Mouse (Mus musculus) CH12.LX (cell line): ENCODE results near the gene Tbc1d14. TPM values are rescaled to one million over a fixed set of nuclear protein-coding genes. Genes with fewer than 3 reads are reported as not detected.

ENCODE experiments used
- DNase-seq: peaks from one replicate; pipeline ENCODE4 v3.0.0-alpha.2; 2013; ENCODE audit errors: extremely low read depth
- H3K27ac ChIP-seq: 2 replicates; pipeline ENCODE4 v1.5.1; 2012; ENCODE audit warnings: low read depth, mild to moderate bottlenecking, control low read depth, moderate library complexity; ENCODE audit not compliant: insufficient read depth
- H3K27me3 ChIP-seq: replicated peaks from 2 replicates; pipeline ENCODE3; 2012; ENCODE audit warnings: inconsistent platforms
- H3K36me3 ChIP-seq, 2 experiments: replicated peaks in 1 of 2; 2 replicates each; pipeline versions ENCODE3 to v1.6.1; 2012; ENCODE audit warnings: inconsistent platforms in 1 of 2, low read length in 1 of 2, mild to moderate bottlenecking in 1 of 2, mixed read lengths in 1 of 2, moderate library complexity in 1 of 2; ENCODE audit not compliant: control insufficient read depth in 1 of 2, insufficient read depth in 1 of 2
- H3K4me1 ChIP-seq, 2 experiments: 2 replicates each; pipeline ENCODE4 v1.6.1; 2012; ENCODE audit warnings: inconsistent platforms in 1 of 2, moderate library complexity in 1 of 2; ENCODE audit not compliant: insufficient read depth in 2 of 2, control insufficient read depth in 1 of 2
- H3K4me2 ChIP-seq: 2 replicates; pipeline ENCODE4 v1.6.1; 2012; ENCODE audit warnings: low read depth, mild to moderate bottlenecking, control low read depth; ENCODE audit not compliant: poor library complexity, insufficient read depth, severe bottlenecking
- H3K4me3 ChIP-seq, 3 experiments: fragments of 150-350 bp in 1 of 3; sonication (generic) in 1 of 3; replicated peaks in 1 of 3; 2 replicates each; pipeline versions ENCODE3 to v1.5.1; 2011 to 2012; ENCODE audit warnings: low read depth in 2 of 3, low read length in 2 of 3, mild to moderate bottlenecking in 2 of 3, moderate library complexity in 2 of 3, control low read depth in 1 of 3, improper control_type of control experiment in 1 of 3, inconsistent platforms in 1 of 3, mixed read lengths in 1 of 3; ENCODE audit not compliant: poor library complexity in 1 of 3
- H3K79me2 ChIP-seq: replicated peaks from 2 replicates; pipeline ENCODE4 v1.6.1; 2012; ENCODE audit warnings: mild to moderate bottlenecking, moderate library complexity; ENCODE audit not compliant: control insufficient read depth, poor library complexity, insufficient read depth, severe bottlenecking; ENCODE audit errors: extremely low read depth
- H3K9ac ChIP-seq: 2 replicates; pipeline ENCODE4 v1.6.1; 2012; ENCODE audit warnings: low read depth, mild to moderate bottlenecking, control low read depth, moderate library complexity; ENCODE audit not compliant: insufficient read depth
- H3K9me3 ChIP-seq: replicated peaks from 2 replicates; pipeline ENCODE3; 2012; ENCODE audit warnings: low read length, inconsistent platforms, mixed read lengths
- BHLHE40 ChIP-seq: IDR thresholded peaks from 2 replicates; pipeline ENCODE4 v1.6.1; 2011; ENCODE audit warnings: mild to moderate bottlenecking, low read depth, low read length, improper control_type of control experiment
- CHD1 ChIP-seq: IDR thresholded peaks from 2 replicates; pipeline ENCODE4 v1.6.1; 2012; ENCODE audit warnings: low read depth, low read length, improper control_type of control experiment, inconsistent platforms
- E2F4 ChIP-seq: IDR thresholded peaks from 2 replicates; pipeline ENCODE4 v1.6.1; 2011; ENCODE audit warnings: low read depth, low read length, improper control_type of control experiment; ENCODE audit not compliant: insufficient replicate concordance
- ELF1 ChIP-seq: IDR thresholded peaks from 2 replicates; pipeline ENCODE4 v1.6.1; 2014; ENCODE audit warnings: low read depth, mild to moderate bottlenecking, inconsistent platforms, low read length, improper control_type of control experiment
- GABPA ChIP-seq: IDR thresholded peaks from 2 replicates; pipeline ENCODE4 v1.6.1; 2012; ENCODE audit warnings: low read depth, low read length, improper control_type of control experiment, inconsistent platforms; ENCODE audit not compliant: insufficient replicate concordance
- HCFC1 ChIP-seq: IDR thresholded peaks from 2 replicates; pipeline ENCODE4 v1.6.1; 2012; ENCODE audit warnings: low read depth, mild to moderate bottlenecking, inconsistent platforms, low read length, improper control_type of control experiment
- IRF4 ChIP-seq: IDR thresholded peaks from 2 replicates; pipeline ENCODE4 v1.6.1; 2014; ENCODE audit warnings: low read depth, mild to moderate bottlenecking, inconsistent platforms, low read length, improper control_type of control experiment
- JUND ChIP-seq: conservative IDR thresholded peaks from 2 replicates; pipeline ENCODE4 v1.6.1; 2011; ENCODE audit warnings: low read depth, low read length, improper control_type of control experiment
- MAFK ChIP-seq: IDR thresholded peaks from 2 replicates; pipeline ENCODE4 v1.6.1; 2011; ENCODE audit warnings: low read length, improper control_type of control experiment; ENCODE audit not compliant: insufficient replicate concordance
- MYC ChIP-seq: IDR thresholded peaks from 2 replicates; pipeline ENCODE4 v1.6.1; 2011; ENCODE audit warnings: low read depth, mild to moderate bottlenecking, improper control_type of control experiment, low read length
- NELFE ChIP-seq: IDR thresholded peaks from 2 replicates; pipeline ENCODE4 v1.6.1; 2011; ENCODE audit warnings: low read depth, low read length, improper control_type of control experiment
- PAX5 ChIP-seq: IDR thresholded peaks from 2 replicates; pipeline ENCODE4 v1.6.1; 2012; ENCODE audit warnings: low read length, inconsistent platforms, mixed read lengths
- POLR2A ChIP-seq: IDR thresholded peaks from 2 replicates; pipeline ENCODE4 v1.6.1; 2011; ENCODE audit warnings: low read depth, mild to moderate bottlenecking, improper control_type of control experiment, low read length
- POLR2AphosphoS2 ChIP-seq: IDR thresholded peaks from 2 replicates; pipeline ENCODE4 v1.6.1; 2011; ENCODE audit warnings: low read depth, low read length, improper control_type of control experiment
- RCOR1 ChIP-seq: conservative IDR thresholded peaks from 2 replicates; pipeline ENCODE4 v1.6.1; 2012; ENCODE audit warnings: low read depth, mild to moderate bottlenecking, inconsistent platforms, low read length, improper control_type of control experiment
- SIN3A ChIP-seq: IDR thresholded peaks from 2 replicates; pipeline ENCODE4 v1.6.1; 2012; ENCODE audit warnings: low read length, improper control_type of control experiment, inconsistent platforms
- SMC3 ChIP-seq: IDR thresholded peaks from 2 replicates; pipeline ENCODE4 v1.6.1; 2011; ENCODE audit warnings: low read depth, low read length, improper control_type of control experiment
- TCF12 ChIP-seq: IDR thresholded peaks from 2 replicates; pipeline ENCODE4 v1.6.1; 2014; ENCODE audit warnings: low read depth, mild to moderate bottlenecking, inconsistent platforms, low read length, improper control_type of control experiment
- UBTF ChIP-seq: IDR thresholded peaks from 2 replicates; pipeline ENCODE4 v1.6.1; 2012; ENCODE audit warnings: low read depth, mild to moderate bottlenecking, inconsistent platforms, low read length, improper control_type of control experiment, moderate library complexity
- USF2 ChIP-seq: conservative IDR thresholded peaks from 2 replicates; pipeline ENCODE4 v1.6.1; 2011; ENCODE audit warnings: low read depth, low read length, improper control_type of control experiment
- ZC3H11A ChIP-seq: IDR thresholded peaks from 2 replicates; pipeline ENCODE4 v1.6.1; 2012; ENCODE audit warnings: low read depth, mild to moderate bottlenecking, inconsistent platforms, low read length, improper control_type of control experiment
- ZKSCAN1 ChIP-seq: IDR thresholded peaks from 2 replicates; pipeline ENCODE4 v1.6.1; 2012; ENCODE audit warnings: low read depth, inconsistent platforms, low read length, improper control_type of control experiment, borderline replicate concordance
- ZMIZ1 ChIP-seq: IDR thresholded peaks from 2 replicates; pipeline ENCODE4 v1.6.1; 2012; ENCODE audit warnings: low read depth, mild to moderate bottlenecking, inconsistent platforms, low read length, improper control_type of control experiment
- ZNF384 ChIP-seq: IDR thresholded peaks from 2 replicates; pipeline ENCODE4 v1.6.1; 2012; ENCODE audit warnings: low read depth, low read length, improper control_type of control experiment, inconsistent platforms
- dilution Hi-C: fragments of 300-500 bp; cut with MboI; formaldehyde crosslinking; loops from 2 replicates; pipeline ENCODE4 v1.14.3; 2020; ENCODE audit warnings: low sequenced_read_pairs; ENCODE audit not compliant: extremely low pct_unique_long_range_greater_than_20kb, extremely low pct_ligation_motif_present
- in situ Hi-C: fragments of 300-500 bp; cut with MboI; formaldehyde crosslinking; loops from 3 replicates; pipeline ENCODE4 v1.14.3; 2019; ENCODE audit warnings: low sequenced_read_pairs, low pct_ligation_motif_present, low pct_unique_long_range_greater_than_20kb, mixed read lengths
- polyA plus RNA-seq: library from polyadenylated mRNA; unstranded; fragments of >175 nt; gene quantifications from 2 replicates; pipeline ENCODE4 v1.2.1, GENCODE M21; 2012; ENCODE audit warnings: low read depth; ENCODE audit not compliant: insufficient read length
- total RNA-seq, 2 experiments: library from RNA; depleted of rRNA; stranded (reverse); fragments of 300-350 nt in 1 of 2; fragments of >200 nt in 1 of 2; gene quantifications; 2 replicates each; pipeline ENCODE4 v1.2.3; 2012 to 2014

The Tbc1d14 gene
- total and polyA plus RNA-seq, 3 experiments, result 5.7 to 29.1 (median 10.1) TPM

DNA sequence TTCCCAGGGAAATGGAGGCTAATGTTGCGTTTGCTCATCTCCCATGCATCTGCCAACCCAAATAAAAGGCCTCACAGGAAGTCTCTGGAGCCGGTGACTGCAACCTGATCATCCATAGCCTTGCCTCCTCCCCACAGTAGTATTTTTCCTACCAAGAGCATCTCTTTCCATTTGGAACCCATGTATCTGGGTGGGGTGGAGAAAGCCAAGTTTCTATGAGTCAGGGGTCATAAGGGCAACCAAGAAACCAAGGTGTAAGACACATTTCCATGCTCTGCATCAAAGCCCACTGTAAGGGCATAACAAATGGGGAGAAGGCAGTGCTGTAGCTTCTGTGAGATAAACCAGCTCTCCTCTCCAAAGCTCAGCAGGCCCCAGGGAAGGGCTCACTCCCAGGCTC lies 131.8 kb downstream of the Tbc1d14 start:
- peaks cover 5 to 19% of the 10 kb centered on the region in 2 experiments; a peak in 3 of 4 replicates for H3K4me1 ChIP-seq
- no peak overlapping the region for H3K4me2 ChIP-seq
- TF ChIP-seq POLR2AphosphoS2, result no peak
- TF ChIP-seq CHD1, result no peak
- TF ChIP-seq RCOR1, result no peak
- no peak for TF ChIP-seq ELF1
- TF ChIP-seq ZKSCAN1, result no peak
- no peak for TF ChIP-seq BHLHE40
- TF ChIP-seq MAFK, result no peak
- TF ChIP-seq USF2, result no peak
- TF ChIP-seq TCF12, result no peak
- TF ChIP-seq POLR2A, result no peak
- no peak for TF ChIP-seq NELFE
- no peak for TF ChIP-seq ZC3H11A
- TF ChIP-seq GABPA, result no peak
- no peak for TF ChIP-seq E2F4
- TF ChIP-seq SIN3A, result no peak
- no peak for TF ChIP-seq PAX5
- H3K27ac ChIP-seq, result no peak overlapping the region
- H3K9ac ChIP-seq, result no peak overlapping the region
- DNase-seq, result no peak
- H3K9me3 ChIP-seq, result no peaks in the 10 kb centered on the region
- H3K36me3 ChIP-seq, result no peaks in the 10 kb centered on the region
- in situ Hi-C loops, result no loop called here
- peaks cover 12% of the 10 kb centered on the region for H3K79me2 ChIP-seq
- peaks cover 10% of the 10 kb centered on the region for H3K27me3 ChIP-seq
- dilution Hi-C loops, result no loop called here
- H3K4me3 ChIP-seq, result no peak overlapping the region

DNA sequence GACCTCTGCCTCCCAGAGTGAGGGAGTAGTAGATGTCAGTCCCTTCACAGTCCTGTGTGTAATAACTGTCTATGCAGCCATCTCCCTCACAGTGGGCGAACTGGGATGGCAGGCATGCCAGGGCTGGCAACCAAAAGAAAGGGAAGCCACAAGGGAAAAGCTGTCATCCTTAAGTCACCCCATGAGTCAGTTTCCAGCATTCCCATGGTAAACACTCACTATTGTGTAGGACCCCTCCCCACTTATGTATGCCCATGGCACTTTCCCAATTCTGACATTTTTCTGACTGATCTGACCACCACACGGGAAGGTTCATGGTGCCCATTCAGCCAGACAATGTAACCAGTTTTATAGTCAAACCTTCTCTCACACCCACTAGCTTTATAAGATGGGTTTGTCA lies 132.4 kb downstream of the Tbc1d14 start:
- H3K27me3 ChIP-seq, result peaks cover 15% of the 10 kb centered on the region
- no peaks in the 10 kb centered on the region for H3K36me3 ChIP-seq
- no peaks in the 10 kb centered on the region for H3K9me3 ChIP-seq
- H3K79me2 ChIP-seq, result peaks cover 7% of the 10 kb centered on the region
- TF ChIP-seq ZC3H11A (no peak), CHD1 (no peak), ZNF384 (no peak), ZMIZ1 (no peak), IRF4 (no peak), HCFC1 (no peak), E2F4 (no peak), SMC3 (no peak), JUND (no peak), TCF12 (no peak), UBTF (no peak), USF2 (no peak), MYC (no peak)
- TF ChIP-seq, all 38 proteins: peak for 0
- Histone ChIP-seq H3K4me1 (peaks cover 5 to 15% of the 10 kb centered on the region in 2 experiments; a peak in 3 of 4 replicates), H3K27ac (no peak overlapping the region), H3K9ac (no peak overlapping the region), H3K4me3 (no peak overlapping the region), H3K4me2 (no peak overlapping the region)
- dilution Hi-C loops, result no loop called here
- no peak for DNase-seq
- in situ Hi-C loops, result no loop called here
